Mouse (Mus musculus) yolk sac, embryonic 10.5 days (tissue): ENCODE measurements around the gene Uvrag.
A peak's percentile ranks its signal among the peaks of the same experiment; 100 is the strongest.

Experiments used
- DNase-seq: peaks from one replicate; pipeline ENCODE4 v3.0.0-alpha.2; 2017; ENCODE audit warnings: low spot score

Uvrag gene

DNA sequence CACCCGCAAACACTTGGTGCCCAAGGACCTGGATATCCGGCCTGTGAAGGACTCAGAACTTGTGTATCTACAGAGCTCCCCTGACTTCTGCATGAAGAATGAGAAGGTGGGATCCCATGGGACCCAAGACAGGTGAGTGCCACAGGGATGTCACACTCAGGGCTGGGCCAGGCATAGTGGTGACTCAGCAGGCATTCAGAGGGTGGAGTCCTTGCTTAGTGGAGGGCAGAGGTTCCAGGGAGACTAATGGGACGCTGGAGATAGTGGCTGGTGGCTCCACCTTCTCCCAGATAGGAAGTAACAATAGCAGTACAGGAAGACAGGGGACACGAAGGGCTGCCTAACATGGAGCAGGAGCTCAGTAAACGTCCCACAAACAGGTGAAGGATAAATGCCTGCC lies 290.6 kb downstream of the Uvrag start:
- DNase-seq, result no peak

DNA sequence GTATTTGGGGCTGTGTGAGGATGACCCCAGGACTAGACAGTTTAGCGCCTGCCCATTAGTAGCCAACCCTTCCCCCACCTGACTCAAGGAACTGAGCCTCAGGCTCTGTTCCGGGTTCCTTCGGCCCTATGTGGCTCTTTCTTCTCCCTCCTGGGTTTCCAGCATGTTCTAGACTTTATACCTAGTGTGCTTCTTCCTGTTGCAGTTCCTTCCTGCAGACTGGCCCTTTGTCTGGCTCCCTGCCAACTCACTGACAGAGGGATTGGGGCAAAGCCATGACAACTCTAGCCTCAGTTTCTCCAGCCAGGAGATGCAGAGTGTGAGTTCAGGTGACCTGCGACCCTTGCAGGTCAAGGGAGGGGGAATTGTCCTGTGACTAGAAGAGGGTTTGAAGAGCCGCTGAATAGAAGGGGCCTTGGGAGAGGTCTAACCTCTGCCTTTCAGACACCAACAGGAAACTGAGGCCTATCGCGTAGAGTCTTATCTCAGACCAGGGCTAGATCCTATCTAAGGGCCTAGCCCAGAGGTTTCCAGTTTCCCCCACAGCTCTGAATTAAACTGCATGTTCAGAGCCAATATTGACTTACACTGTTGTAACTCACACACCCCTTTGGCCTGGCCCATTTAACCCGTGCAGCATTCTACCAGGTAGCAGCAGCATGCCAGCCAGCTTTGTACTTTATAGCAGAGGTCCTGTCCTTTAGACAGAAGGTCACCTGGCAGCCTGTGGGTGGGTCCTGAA lies 291.9 kb downstream of the Uvrag start:
- DNase-seq, result no peak

DNA sequence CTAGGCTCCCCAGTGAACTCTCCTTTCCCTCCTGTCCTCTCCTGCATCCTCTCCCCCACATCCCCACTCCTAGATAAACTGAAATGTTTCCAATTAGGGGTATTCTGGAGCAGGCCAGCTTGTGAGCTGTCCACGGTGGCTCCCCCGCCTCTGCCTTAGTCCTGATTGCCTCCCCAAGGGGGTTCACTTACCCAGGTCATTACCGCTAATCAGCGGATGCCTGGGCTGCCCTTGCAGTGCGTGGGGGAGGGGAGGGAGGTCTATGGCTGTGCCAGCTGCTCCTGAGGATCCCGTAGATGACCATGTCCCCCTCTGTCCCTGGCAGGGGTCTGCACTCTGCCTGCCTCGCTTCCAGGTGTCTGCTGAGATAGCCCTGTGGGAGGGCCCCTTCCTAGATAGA lies 297.3 kb downstream of the Uvrag start:
- DNase-seq, result no peak

DNA sequence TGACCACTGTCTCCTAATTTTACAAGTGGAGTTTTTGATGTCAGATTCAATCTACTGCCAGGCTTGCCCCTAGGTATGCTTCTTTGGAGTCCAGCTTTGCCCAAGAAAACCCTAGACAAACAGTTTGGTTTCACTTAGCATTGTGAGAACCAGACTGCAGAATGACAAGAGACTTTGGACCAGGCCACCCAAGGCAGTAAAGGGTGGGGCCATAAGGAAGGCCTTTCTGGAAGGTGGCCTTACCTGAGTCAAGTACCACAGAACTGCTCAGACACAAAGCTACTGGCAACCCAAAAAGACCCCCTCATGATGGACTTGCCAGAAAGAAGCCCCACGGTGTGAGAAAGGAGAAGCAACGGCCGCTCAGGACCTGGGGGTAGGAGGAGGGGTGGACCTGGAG lies 297.9 kb downstream of the Uvrag start:
- no peak for DNase-seq

DNA sequence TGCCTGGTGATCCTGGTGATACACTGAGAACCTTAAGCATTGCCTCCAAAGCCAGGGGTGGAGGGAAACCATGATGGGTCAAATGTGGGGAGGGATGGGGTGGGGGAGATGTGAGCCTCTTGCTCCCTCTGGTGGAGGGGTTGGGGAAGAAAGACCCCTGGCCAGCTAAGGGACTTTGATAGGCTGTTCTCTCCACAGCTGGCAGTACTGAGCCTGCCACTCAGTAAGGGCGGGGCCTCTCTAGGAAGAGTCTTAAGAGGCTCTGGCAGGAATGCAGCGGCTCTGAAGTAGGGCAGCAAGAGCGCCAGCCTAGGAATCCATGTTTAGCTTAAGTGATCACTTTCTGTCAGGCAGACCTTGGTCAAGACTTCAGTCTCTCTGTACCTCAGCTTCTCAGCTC lies 299.1 kb downstream of the Uvrag start:
- DNase-seq, result peak; percentile 28

DNA sequence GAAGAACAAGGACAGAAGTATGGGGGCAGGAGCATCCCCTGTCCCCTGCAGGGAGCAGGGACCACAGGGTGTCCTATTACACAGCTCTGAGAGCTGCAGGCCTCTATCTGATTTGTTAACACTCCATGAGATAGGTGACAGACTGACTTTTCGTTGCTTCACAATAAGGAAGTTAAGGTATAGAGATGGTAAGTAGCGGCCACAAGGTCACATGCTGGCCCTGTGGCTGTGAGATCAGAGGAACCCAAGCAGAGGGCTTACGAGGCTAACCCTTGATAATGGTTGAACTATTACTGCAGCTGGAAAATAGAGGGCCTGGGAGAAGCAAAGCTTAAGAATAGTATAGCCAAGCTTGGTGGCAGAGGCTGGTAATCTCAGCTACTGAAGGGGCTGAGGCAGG lies 300.2 kb downstream of the Uvrag start:
- DNase-seq, result no peak

DNA sequence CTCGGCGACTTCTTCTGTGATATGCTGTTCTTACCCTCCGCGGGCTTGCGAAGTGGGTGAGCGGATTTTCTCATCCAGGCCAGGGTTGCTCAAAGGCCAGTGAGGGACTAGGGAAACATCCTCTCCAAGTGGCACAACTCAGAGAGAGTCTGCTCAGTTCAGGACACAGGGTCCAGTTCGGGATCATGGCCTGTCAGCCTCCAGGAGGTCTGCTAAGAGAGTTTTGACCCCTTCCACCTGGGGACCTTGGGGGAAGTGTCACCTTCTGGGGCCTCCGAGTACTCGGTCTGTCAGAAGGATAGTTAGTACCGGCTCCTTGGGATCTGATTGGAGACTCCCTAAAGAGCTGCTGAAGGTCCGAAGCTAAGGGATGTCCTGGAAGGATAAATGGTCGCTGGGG lies 301.6 kb downstream of the Uvrag start:
- DNase-seq, result no peak

DNA sequence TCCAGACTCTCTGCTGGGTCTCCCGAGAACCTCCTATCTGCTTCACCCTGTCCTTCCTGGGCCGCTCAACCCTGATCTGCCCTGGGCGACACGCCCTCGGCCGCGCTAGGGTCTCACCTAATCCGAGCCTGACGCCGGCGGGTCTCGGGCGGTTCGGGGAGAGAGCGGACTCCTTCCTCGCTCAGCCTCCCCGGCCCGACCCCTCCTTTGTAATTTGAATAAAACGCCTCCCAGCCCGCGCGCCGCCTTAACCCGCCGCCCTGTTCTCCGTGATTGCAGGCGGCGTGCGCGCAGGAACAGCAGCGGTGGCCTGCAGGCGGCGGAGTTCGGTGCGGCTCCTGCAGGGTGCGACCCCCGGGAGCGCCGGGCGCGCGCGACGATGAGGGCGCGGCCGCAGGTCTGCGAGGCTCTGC lies 302.2 kb downstream of the Uvrag start:
- peak; percentile 72 for DNase-seq

DNA sequence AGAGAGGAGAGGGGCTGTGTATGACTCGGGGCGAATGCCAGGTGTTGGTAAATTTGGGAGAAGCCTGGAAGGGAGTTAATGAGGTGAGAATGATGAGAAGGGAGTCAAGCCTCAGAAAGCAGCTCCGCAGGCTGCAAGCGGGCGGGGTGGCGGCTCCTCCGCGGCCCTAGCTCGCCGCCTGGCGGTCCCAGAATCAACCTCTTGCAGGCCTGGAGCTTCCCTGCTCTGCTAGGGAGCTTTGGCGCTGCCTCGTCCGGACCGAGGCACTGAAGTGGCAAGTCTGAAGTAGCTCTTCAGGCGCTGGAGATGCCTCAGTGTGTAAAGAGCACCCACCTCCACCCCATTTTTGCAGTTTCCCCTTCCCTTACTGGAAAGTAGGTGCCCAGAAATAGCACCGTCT lies 303.0 kb downstream of the Uvrag start:
- DNase-seq, result peak; percentile 78

DNA sequence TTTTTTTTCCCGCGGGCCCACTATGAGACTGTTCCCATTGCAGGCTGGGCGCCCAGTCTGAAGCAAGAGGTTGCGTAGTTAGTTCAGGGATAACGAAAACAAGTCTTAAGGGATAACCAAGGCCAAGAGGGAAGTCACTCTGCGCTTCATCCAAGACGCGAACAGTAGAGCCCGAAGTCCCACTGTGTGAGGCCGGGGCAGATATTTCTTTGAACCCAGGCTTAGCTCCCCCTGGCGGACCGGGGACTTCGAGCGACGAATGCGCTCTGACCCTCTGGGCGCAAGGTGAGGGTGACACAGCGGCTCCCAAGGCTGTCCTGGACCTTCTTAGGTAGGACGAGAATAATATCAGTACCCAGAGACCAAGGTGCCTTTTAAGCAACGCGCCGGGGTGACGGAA lies 304.3 kb downstream of the Uvrag start:
- peak; percentile 30 for DNase-seq

DNA sequence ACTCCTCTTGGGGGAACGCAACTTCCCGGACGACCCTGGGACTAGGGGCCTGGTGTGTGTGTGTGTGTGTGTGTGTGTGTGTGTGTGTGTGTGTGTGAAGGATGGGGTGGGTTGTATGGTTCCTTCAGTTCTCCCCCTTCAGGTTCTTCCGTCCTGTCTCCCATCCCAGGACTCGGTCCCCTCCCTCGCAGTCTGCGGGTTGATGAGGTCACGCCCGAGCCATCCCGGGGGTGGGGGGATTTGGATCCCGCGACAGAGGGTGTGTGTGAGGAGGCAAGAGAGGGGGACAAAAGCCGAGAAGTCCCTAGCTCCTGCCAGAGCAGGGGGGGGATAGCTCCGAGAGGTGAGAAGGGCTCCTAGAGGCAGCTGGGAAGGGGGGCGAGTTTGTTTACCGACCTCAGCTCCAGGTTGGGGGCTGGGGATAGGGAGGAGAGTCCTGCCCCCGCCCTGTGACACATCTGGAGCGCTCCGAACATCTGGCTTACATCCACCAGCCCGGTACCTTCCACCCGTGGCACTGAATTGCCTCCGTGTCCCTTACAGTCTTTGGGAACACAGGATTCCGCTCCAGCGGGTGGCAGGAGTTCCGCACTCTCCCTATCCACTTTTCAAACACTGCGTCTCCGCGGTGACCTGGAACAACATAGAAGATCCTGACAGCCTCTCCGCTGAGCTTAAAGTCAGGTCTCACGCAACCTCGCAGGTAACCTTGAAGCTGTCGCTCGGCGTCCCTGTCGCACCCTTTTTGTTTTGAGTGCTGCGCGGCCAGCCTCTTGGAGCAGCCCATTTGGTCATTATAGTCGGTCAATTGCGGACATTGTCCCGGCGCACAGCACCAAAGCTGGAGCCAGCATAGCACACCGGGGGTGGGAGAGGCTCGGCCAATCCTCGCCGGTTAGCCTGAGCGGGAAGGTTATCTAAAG lies 305.2 kb downstream of the Uvrag start:
- no peak for DNase-seq
